Mouse (Mus musculus) left cerebral cortex, adult 9 months (tissue): Measurements from ENCODE around the gene Tuba3b.

Source experiments
- DNase-seq, 2 experiments: peaks; one replicate each; pipeline ENCODE4 v3.0.0; 2022; ENCODE audit warnings: low spot score in 2 of 2

Tuba3b gene

DNA sequence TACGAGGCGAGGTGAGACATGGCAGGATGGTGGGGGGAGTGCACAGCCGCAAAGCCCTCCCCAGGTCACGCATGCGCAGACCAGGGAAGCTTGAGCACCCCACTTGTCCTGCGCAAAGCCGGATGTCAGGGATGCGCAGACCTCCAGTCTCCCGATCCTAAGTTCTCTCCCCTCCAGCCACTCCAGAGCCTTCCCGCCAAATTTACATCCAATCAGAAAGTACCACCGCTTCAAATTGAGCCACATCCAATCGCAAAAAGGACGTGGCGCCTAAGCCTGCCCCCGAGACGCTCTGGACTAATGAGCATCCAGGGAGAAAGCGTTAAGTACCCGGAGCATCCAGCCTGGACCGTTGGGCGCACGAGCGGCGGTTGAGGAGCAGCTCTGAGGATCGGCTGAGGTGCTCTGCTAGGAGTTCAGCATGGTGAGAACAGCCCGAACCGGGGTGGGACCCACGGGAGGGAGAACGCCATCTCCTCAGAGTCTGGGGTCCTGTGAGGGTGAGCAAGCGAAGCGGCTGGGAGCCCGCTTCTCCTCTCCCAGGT is at the start of gene Tuba3b:
Gene Tuba3b (plus strand): TSS at position 92 of the 545 bp plus-strand sequence.
- DNase-seq, result no peak

DNA sequence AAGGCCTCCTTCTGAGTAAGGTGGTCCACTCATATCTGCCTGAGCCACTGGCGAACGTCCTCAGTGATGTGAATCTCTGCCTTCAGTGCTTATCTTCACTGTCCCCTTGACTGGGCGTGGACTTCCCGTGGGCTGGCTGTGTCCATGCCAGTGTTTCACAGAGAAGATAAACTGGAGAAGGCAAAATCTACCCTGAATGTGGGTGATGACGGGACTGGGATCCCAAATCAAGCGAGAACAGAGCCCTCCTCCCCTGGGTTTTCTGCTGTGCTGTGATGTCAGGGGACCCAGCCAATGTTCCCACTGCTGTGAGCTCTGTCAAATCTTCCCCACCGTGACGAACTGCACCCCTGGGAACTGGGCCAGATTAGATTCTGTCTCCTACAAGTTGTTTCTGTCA is 48.3 kb upstream of the Tuba3b start:
- no peak for DNase-seq

DNA sequence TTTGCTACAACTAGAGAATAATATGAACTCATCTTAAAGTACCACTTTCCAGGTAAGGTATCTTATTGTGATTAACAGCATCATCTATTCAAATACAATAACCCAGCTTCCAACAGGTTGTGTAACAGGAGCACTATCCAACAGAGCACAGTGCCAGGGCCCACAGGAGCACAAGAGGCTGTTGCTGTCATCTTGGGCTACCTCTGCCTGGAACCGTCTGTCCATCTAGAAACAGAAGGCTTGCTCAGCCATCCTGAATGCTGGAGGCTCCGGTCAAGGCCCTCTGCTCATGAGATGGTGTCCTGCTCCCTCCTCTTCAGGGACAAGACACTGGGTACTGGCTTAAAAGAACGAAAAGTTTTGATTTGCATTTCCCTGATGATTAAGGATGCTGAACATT is 47.7 kb upstream of the Tuba3b start:
- DNase-seq, result no peak

DNA sequence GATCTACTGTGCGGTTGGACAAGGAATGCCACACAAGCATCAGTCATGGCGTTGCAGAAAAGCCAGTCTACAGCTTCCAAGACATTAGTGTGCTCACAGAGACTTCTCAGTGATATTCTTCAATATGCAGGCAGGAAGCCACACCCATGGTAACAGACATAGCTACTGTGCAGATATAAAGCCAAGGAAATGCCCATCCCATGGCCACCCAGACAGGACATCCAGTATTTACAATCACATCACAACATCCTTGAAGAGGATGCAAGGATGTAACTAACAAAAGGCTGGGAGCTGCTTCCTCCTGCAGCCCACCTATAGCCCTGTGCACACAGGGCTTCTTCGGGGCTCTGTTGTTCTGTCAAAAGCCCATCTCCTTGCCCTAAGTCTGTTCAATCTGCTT is 46.9 kb upstream of the Tuba3b start:
- DNase-seq, result no peak

DNA sequence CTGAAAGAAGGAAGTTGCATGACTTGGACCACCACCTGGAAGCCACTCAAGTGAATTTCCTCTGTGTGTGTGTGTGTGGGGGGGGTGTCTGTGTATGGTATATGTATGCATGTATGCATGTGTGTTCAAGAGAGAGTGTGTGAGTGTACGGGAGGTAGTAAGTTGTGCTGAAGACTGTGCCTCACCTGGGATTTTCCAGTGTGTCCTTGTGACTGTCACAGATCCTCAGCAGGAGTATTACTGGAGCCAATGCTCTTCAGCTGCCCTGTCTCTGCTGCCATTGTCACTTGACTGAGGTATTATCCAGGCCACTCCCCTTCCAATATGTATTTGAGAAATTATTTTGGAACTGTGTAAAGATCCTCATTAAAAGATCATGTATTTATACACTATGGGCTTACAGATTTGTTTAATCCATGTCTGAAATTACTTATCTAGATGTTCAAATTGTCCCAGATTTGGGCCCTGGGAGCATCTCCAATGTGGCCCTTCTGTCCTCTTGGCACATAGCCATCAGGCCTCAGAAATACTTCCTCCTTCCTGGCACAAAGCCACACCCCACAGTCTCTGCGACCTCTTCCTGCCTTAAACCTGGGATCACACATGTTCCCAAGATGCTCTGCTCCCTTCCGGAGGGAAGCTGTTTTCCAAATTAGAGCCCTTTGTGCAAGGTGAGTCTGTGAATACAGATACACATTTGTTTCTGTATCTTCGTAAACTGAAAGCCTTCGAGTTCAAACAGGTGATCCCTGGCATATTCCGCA is 42.1 kb upstream of the Tuba3b start:
- no peak for DNase-seq

DNA sequence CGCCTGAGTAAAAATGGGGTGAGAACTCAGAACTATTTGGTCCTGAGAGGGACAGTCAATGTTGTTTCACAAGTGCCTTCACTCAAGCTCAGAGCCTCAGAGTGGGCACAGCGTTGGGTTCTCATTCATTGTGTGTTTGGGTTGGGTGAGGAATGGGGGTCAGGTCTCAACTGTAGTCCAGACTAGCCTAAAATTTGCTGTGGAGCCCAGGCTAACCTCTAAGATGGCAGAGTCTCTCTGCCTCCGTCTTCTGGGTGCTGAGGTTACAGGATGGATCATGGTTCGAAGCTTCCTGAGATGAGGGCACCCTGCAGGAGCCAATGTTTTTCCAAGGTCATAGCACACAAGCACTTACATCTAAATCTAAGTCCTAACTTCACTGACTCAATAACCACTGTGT is 38.8 kb upstream of the Tuba3b start:
- no peak for DNase-seq

DNA sequence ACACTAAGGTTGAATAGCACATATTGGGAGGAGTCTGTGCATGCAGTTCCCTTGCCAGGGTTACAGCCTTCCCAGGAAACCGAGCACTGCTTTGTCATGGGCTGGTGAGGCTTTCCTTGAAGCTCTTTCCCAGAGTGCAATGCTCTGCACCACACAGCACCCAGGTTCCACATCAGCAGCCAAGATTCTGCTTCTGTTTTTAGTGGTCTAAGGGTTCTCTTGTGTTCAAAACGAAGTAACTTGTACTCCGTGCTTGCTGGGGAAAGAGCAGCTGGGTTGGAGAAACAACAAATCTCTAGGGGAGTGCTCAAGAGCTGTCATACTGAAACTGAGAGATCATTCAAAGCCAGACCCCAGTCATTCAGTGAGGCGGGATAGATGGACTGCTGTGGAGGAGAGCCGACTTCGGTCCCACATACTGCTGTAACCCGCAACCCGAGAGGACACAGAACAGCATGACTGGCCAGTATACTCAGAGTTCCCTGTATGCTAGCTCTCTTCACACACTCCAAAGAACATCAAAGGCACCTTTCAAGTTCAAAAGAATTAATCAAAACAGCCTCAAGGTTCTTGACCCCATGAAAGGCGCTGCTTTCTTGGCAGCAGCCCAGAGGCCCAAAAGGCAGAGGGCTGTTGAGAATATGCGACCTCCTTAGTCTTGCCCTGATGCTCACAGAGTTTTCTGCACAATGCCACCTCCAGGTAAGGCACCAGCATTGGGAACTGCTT is 36.9 kb upstream of the Tuba3b start:
- no peak for DNase-seq

DNA sequence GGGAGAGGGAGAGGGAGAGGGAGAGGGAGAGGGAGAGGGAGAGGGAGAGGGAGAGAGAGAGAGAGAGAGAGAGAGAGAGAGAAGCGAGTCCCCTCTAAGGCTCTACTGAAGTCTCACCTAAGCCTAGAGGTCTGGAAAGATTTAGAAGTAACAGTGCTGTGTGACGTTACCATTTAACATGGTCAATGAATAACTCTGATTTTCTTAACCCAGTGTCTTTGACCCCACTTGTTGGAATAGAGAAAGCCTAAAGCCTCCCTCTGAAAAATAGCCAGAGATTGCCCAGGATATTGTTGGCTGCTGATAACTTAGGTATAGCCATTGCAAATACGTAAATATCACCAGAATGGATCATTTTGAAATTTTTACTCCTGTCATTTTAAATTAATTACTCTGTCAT is 35.8 kb upstream of the Tuba3b start:
- DNase-seq, result no peak

DNA sequence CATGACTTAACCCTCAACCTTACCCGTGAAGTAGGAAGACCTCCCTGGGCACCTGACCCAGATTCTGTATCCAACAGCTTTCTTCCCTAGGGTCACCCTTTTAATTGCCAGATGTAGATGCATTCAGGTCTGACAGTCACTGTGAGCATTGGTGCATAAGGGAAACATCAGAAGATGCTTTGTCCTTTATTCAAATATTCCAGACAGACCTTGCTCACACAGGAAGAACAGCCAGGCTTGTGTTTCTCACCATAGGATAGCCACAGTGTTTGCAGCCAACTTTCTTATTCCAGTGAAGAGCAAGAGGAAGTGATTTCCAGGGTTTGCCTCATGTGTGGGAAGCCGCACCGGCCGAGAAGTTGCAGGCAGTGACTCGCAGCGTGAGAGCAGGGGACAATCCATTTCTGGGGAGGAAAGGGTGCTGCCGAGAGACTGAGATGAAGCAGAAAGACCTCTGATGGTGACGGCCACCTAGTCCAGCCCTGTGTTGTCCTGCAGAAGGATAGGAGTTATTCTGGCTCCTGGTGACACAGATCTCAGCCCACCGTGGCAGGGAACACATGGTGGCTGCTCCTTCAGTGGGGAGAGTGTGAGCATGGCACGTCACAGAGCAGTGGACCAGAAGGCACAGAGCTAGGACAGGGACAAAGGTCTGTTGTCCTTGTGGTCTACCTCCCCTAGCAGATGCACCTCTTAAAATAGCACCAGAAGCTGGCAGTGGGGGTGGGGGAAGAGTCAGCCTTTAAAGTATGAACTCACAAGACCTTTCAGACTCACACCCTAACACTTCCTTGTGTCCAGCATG is 34.0 kb upstream of the Tuba3b start:
- DNase-seq, result no peak

DNA sequence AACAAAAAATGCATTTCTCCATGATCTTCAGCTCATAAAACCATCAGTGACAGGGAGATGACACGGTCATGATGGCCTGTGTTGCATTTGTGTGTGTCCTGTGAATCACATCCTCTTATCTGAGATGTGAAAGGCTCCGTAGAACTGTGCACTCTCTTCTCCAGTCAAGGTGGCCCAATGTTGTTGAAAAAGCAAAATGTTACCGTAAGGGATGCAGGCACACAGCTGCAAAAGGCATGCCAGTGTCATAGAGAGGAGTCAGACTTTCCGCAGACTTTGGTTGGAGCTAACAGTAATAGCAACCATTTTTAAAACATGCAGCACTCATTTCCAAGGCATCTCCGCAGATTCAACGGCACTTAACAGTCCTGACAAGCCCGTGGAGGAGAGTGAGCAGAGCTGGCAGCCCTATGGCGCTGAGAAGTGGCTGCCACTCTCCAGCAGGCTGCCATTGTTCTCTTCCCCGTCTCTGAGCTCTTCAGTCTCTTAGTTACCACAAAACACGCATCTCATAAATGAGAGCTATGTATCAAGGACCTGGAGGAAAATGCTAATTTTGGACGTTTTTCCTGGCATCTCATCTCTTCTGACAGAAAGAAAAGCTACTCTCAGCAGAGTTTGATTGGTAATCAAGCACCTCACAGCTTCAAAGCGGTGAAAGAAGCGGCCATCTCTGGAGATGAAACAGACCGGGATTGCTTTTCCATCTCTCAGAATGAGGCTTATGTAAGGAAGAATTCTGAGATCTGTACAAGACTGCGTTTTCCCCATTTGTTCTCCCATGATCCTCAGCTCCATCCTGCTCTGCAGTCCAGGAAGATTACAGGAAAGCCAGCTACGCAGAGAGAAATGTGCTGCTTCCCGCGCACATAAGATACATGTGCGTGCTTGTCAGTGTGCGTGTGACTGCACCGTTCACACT is 30.2 kb upstream of the Tuba3b start:
- DNase-seq, result peak; percentile 14 to 15

DNA sequence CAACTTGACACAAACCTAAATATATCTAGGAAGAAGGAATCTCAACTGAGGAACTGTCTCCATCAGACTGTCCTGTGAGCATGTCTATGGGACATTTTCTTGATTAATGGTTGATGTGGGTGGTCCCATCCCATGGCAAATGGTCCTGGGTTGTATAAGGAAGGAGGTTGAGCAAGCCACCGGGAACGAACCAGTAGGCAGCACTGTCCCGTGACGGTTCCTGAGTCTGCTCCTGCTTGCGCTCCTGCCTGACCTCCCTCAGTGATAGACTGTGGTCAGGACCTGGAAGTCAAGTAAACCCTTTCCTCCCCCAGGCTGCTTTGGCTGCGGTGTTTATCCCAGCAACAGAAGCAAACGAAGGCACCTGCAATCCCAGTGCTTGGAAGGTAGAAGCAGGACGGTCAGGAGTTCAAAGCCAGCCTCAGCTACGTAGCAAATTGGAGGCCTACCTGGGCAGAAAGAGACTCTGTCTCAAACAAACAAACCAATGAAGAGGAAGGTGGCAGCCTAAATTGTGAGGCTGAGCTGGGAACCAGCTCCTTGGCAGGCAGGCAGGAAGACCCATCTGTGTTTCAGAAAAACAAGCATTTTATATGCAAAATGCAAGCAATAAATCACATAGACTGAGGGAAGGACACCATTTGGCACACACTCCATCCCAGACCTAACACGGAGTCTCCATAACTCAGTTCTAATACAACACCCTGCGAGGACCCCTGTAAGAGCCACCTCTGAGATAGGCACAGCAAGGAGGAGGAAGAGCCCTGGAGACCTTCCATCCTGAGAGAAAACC is 24.9 kb upstream of the Tuba3b start:
- DNase-seq, result no peak

DNA sequence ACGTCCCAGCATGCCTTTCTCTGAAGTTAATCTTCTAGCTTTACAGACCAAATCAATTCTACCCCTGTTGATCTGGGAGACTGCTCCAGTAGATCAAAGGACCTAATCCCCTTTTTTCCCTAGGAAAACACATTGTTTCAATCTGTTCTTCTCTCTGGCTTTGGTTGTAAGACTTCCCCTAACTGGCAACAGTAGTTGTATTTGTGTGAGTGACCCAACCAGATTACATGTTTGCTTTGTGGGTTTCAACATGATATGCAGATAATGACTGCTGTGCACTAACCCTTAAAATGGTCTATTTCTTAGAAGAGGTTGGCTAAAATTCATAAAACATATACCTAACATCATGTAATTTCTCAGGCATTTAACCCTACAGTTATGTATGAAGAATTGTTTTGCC is 24.0 kb upstream of the Tuba3b start:
- DNase-seq, result no peak

DNA sequence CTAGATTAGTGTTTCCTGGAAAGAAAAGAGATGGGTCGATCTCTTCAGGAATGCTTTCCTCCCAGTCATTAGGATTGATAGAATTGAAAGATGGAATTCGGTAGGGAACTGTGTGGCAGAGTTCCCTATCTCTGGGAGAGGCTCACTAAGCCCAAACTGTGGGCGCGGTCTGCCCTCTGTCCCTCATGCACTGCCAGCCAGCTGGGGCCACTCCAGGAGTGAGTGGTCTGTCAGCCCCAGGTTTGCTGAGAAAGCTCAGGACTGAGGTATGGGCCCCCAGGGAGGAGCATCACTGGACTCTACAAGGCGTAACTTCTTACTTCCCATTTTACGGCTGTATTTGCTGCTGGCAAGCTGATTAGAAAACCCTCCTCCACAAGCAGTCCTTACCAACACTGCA is 23.5 kb upstream of the Tuba3b start:
- DNase-seq, result no peak

DNA sequence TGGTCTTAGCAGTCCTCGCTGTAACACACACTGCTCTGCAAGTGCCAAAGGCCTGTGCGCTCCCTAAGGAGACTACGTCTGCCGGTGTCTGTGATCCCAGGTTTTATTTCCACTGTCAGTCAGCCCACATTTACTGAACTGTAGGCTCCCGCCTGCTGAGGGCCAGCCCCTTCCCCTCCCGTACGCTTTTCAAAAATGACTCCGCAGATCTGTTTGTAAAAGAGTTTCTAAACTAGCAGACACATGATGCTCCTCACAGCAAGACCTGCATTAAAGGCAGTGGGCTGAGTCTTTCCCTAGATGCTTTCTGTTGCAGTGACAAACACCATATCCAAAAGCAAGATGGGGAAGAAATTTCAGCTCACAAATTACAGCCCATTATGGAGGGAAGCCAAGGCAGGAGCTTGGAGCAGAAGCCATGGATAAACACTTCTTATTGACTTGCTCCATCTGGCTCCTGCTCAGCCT is 23.0 kb upstream of the Tuba3b start:
- no peak for DNase-seq

DNA sequence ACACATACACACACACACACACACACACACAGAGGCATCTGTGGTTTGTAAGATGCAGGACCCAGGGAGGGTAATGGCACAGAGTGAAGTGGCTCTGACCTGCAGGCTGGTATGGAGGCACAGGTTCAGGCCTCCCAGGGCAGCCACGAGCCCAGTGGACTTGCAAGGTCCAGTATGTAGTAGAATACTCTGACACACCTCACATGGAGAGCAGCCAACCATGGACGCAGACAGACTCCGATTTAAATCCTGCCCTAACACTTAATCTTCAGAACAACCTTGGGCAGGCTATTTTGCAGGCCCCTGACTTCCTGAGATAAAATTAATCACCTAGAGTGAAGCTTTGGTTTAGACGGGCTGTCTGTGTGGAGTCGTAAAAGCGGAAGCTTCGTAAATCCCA is 21.6 kb upstream of the Tuba3b start:
- DNase-seq, result no peak

DNA sequence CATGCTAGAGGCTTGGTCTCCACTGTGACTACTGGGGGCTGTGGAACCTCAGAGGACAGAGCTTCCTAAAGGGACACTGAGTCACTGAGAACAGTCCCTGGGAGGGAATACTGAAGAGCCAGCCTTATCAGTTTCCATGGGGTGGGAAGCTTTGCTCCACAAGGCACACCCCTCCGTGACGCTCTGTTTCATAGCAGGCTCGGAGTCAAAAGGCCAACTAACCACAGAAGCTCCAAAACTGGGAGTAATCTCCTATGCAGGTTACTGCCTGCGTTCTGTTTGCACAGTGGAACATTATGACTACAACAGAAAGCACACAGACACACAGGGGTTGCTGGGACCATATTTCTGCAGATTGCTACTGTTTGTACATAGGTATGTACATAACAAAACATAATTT is 19.7 kb upstream of the Tuba3b start:
- DNase-seq, result no peak

DNA sequence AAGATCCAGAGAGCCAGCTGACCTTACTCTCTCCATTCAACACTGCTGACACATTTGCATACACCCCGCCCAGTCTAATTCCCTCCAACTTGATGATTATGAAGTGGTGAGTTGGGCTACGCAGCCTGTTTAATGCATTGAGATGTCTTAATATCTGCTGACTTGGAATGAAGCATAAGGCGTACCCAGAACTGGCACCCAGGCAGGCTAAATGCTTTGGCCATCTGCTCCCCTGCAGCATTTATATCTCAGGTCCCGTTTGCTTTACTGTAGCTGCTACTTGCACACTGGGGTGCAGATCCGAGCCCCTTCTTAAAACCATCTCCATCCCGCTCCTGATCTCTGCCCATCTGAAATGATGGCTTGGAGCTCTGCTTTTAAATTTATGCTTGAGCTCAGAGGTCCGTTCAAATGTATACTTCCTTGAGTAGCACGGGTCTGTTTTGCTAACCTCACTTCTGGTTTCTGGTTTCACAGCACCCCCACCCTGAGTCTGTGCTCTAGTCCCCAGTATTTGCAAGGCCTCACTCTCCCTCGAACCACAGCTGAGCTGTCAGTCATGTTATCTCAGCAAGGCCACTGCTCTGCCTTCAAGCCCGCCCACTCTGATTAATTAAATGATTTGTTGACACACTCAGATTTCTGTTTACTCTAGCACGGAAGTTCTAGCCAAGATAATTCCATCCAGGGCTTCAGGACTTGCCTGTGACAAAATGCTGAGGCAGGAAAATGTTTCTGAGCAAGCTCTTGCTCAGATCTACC is 16.6 kb upstream of the Tuba3b start:
- DNase-seq, result no peak

DNA sequence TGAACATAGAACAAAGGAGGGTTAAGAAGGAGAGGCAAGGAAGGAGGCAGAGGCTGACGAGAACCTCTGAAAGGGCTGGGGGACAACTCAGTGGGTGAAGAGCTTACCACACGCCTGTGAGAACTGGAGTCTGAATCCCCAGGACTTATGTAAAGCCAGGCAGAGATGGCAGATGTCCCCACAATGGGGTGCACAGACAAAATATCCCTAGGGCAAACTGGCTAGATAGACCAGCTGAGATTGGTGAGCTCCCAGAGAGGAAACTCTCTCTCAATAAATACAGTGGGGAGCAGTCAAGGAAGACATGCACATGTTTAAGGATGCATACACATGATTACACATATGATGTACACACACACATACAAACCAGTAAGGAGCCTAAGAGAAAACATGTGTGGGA is 11.4 kb upstream of the Tuba3b start:
- no peak for DNase-seq

DNA sequence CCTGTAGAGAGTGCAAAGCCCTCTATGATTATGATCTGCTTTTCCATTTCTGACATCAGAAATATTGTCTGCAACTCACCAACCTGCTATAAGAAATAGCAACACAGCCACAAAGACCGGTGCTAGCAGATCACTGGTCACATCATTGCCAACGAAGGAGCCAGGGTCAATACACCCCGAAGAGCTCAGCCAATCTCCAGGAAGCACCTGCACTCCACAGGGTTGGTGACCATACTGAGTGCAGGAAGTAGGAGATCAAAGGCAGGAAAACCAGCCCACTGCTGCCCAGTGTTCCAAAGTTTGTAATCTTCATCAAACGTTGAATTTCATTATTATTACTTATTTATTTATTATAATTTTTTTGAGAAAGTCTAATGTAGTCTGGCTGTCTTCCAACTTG is 10.9 kb upstream of the Tuba3b start:
- no peak for DNase-seq

DNA sequence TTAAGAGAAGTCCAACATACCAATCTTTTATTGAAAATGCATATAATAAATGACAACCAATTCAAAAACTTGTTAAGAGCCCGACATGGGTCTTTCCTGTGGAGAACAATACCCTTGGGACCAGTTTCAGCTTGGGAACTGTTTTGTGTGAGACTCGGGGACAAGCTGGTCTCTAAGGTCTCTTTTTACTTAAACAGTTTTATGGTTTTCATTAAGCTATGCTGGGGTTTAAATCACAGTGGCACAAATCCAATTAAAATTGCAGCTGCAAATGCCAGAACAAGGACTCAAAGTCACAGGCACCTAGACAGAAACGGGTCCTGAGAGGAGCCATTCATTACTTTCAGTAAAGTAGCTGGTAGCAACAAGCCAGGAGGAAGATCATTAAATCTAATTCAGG is 10.4 kb upstream of the Tuba3b start:
- no peak for DNase-seq
